Mouse (Mus musculus) heart, embryonic 15.5 days (tissue): Measurements from ENCODE around the gene H2al1c. TPM values are rescaled to one million over a fixed set of nuclear protein-coding genes. Genes with fewer than 3 reads are reported as not detected.
"Not testable (repeated sequence)": the region's sequence is repeated elsewhere in the genome, so short reads cannot be mapped to it uniquely, and the experiment has no call there.

Source experiments
- ATAC-seq: fragments of 200-750 bp; cut with Nextera tagmentation; replicated peaks from 2 replicates; pipeline ENCODE4 v1.8.0; 2017; ENCODE audit warnings: low read depth, moderate TSS enrichment; ENCODE audit not compliant: insufficient number of reproducible peaks, insufficient read depth, low FRiP score
- H3K27ac ChIP-seq: fragments of 300-500 bp; sonication (generic); 2 replicates; pipeline ENCODE4 v1.5.1; 2015; ENCODE audit warnings: mild to moderate bottlenecking, inconsistent platforms
- H3K27me3 ChIP-seq: fragments of 300-500 bp; sonication (generic); 2 replicates; pipeline ENCODE4 v1.6.1; 2015; ENCODE audit warnings: inconsistent platforms
- H3K36me3 ChIP-seq: fragments of 300-500 bp; sonication (generic); 2 replicates; pipeline ENCODE4 v1.6.1; 2015; ENCODE audit warnings: mild to moderate bottlenecking, inconsistent platforms
- H3K4me1 ChIP-seq: fragments of 300-500 bp; sonication (generic); replicated peaks from 2 replicates; pipeline ENCODE4 v1.6.1; 2015; ENCODE audit warnings: inconsistent platforms
- H3K4me2 ChIP-seq: fragments of 300-500 bp; sonication (generic); 2 replicates; pipeline ENCODE4 v1.6.1; 2015; ENCODE audit warnings: inconsistent platforms, mild to moderate bottlenecking, moderate library complexity
- H3K4me3 ChIP-seq: fragments of 300-500 bp; sonication (generic); 2 replicates; pipeline ENCODE4 v1.5.1; 2015; ENCODE audit warnings: mild to moderate bottlenecking, inconsistent platforms
- H3K9ac ChIP-seq: fragments of 300-500 bp; sonication (generic); 2 replicates; pipeline ENCODE4 v1.6.1; 2015; ENCODE audit warnings: mild to moderate bottlenecking, inconsistent platforms
- H3K9me3 ChIP-seq: fragments of 300-500 bp; sonication (generic); replicated peaks from 2 replicates; pipeline ENCODE4 v1.6.1; 2016; ENCODE audit warnings: inconsistent platforms
- WGBS: fragments of 180-500 bp; shearing (Covaris S2); methylation state at CpG from one replicate; pipeline ENCODE4 v1.1.7; 2015; ENCODE audit warnings: mixed read lengths; 5-methylcytosine and 5-hydroxymethylcytosine counted together
- polyA plus RNA-seq: library from polyadenylated mRNA; unstranded; fragments of >200 nt; fragmentation: Nextera tagmentation; extraction: Ambion mirVana; gene quantifications from 2 replicates; pipeline ENCODE4 v1.2.1, GENCODE M21; 2015

Gene H2al1c
- not detected in 2 replicates for polyA plus RNA-seq

DNA sequence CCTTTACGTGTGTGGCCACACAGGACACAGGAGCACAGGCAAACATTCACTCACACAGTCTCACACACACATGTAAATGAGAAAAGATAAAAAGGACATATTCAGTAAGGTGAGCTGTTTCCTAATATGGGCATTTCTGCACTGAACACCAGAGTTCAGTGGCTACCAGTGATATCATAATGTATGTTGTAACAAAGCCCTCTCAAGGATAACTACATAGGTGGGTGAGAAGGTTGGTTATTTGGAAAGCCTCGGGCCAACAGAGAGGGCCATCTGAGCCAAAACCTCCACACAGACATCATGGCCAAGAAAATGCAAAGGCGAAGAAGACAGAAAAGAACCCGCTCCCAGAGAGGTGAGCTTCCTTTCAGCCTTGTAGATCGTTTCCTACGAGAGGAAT lies at the start of gene H2al1c:
Gene H2al1c (plus strand): TSS at position 301 of the 400 bp plus-strand sequence.
- not testable (repeated sequence) for H3K9me3 ChIP-seq, H3K27ac ChIP-seq, H3K4me3 ChIP-seq, H3K4me1 ChIP-seq, H3K36me3 ChIP-seq, H3K9ac ChIP-seq, H3K4me2 ChIP-seq, H3K27me3 ChIP-seq, ATAC-seq
- WGBS, result 100% methylated on average over 1 of the region's 6 CpGs

DNA sequence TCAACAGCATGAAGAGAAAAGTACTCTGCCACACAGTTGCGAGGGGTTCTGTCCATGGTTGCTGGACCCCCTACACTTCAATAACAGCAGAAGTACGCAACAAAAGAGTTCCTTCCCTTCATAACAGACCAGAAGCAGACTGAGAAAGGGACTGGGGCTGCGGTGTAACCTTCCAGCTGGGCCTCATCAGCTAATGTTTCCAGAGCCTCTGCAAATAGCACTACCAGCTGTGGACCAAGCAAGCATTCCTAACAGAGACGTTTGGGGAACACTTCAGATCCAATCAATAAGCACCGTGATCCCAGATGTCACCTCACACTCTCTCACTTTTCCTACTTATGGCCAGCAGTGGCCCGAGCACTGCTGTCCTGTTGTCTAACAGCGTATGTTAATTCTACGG lies 40.5 kb upstream of the H2al1c start:
- H3K27ac ChIP-seq, result no peak overlapping the region
- WGBS, result 62% methylated on average over 8 of the region's 8 CpGs
- no peak overlapping the region for H3K9ac ChIP-seq
- no peak overlapping the region for H3K4me3 ChIP-seq
- no peaks in the 10 kb centered on the region for H3K27me3 ChIP-seq
- H3K36me3 ChIP-seq, result no peaks in the 10 kb centered on the region
- H3K4me2 ChIP-seq, result no peak overlapping the region
- no peaks in the 10 kb centered on the region for H3K4me1 ChIP-seq
- no peak for ATAC-seq
- H3K9me3 ChIP-seq, result no peaks in the 10 kb centered on the region

DNA sequence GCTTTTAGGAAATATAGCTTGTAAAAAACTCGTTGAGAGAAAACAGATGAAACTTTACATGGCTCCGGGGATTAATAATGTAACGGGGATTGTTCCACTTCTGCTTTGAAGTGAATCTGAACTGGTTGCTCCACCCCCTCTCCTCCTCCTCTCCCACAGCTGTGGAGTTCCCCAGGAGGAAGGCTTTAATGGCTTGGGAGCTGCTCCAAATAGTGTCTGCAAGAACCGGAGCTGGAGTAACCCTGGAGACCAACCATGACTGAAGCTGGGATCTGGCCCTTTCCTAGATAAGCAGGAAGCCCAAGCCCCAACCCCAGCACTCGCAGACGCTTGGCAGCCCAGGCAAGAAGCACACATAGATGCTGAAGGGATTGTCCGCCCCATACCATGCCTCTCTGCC lies 37.7 kb upstream of the H2al1c start:
- Histone ChIP-seq H3K36me3 (no peaks in the 10 kb centered on the region), H3K9me3 (no peaks in the 10 kb centered on the region), H3K4me1 (no peaks in the 10 kb centered on the region), H3K27ac (no peak overlapping the region), H3K4me2 (no peak overlapping the region), H3K4me3 (no peak overlapping the region), H3K9ac (no peak overlapping the region), H3K27me3 (peaks cover 5% of the 10 kb centered on the region; the same call in 1 of the 2 replicates)
- ATAC-seq, result no peak
- 48% methylated on average over 7 of the region's 7 CpGs for WGBS

DNA sequence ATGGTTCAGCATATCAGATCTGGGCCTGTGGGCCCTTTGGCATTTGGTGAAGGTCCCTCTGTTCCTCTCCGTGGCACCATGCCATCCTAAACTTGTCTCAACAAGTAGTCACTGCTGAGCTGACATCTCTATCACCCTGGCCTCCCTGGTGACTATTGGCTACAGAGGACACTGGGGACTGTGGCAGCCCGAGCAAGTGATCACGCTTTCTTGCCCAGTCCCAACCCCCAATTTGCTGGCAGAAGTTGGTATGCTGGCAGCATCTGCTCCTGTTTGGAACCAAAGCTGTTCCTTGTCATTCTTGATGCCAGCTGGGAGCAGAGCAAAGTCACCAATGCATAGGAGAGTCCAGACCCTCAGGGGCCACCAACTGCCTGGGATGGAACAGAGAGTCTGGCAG lies 36.4 kb upstream of the H2al1c start:
- H3K4me1 ChIP-seq, result no peaks in the 10 kb centered on the region
- H3K27ac ChIP-seq, result no peak overlapping the region
- no peaks in the 10 kb centered on the region for H3K9me3 ChIP-seq
- 67% methylated on average over 3 of the region's 3 CpGs for WGBS
- no peak overlapping the region for H3K9ac ChIP-seq
- H3K36me3 ChIP-seq, result no peaks in the 10 kb centered on the region
- ATAC-seq, result no peak
- H3K27me3 ChIP-seq, result peaks cover 5% of the 10 kb centered on the region; the same call in 1 of the 2 replicates
- no peak overlapping the region for H3K4me2 ChIP-seq
- no peak overlapping the region for H3K4me3 ChIP-seq

DNA sequence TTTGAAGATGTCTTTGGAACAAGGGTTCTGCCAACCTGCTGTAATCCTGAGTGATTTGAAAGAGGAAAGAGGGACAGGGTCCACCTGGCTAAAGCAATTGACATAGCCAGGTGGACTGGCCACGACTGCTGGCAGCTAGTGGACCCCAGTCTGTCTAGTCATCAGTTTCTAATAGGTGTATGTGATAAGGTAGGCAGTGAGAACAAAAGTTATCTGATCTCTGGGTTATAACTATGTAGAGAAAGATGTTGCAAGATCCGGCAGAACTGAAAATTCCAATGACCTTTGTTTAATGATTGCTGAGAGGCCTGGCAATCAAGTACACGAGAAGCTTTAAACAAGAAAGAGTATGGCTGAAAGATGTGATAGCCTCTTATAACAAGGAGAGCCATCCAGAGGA lies 32.3 kb upstream of the H2al1c start:
- peaks cover 5% of the 10 kb centered on the region for H3K27me3 ChIP-seq
- no peaks in the 10 kb centered on the region for H3K4me1 ChIP-seq
- no peak overlapping the region for H3K9ac ChIP-seq
- WGBS, result 63% methylated on average over 3 of the region's 3 CpGs
- H3K36me3 ChIP-seq, result no peaks in the 10 kb centered on the region
- no peaks in the 10 kb centered on the region for H3K9me3 ChIP-seq
- no peak overlapping the region for H3K4me2 ChIP-seq
- no peak overlapping the region for H3K27ac ChIP-seq
- H3K4me3 ChIP-seq, result no peak overlapping the region
- no peak for ATAC-seq

DNA sequence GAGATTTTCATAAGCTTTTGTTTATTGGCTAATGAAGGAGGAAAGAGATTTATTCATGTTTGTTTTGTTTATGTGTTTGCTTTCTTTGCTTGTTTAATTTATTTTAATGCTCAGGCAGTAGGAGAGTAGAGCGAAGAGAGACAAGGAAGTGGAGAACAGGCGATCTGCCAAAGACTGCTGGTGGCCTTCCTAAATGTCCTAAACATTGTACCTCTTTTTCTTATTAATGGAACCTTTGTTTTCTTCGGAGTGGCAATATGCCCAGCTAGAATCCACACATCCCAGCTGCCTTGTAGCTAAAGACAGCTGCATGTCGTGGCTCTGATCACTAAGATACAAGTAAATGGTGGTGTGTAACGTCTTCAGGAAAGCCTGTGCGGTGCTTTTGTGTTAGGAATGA lies 28.4 kb upstream of the H2al1c start:
- Histone ChIP-seq H3K27me3 (peaks cover 5% of the 10 kb centered on the region), H3K4me2 (no peak overlapping the region), H3K4me3 (no peak overlapping the region), H3K36me3 (no peaks in the 10 kb centered on the region), H3K27ac (no peak overlapping the region), H3K9ac (no peak overlapping the region), H3K9me3 (no peaks in the 10 kb centered on the region), H3K4me1 (no peaks in the 10 kb centered on the region)
- ATAC-seq, result no peak
- WGBS, result 68% methylated on average over 6 of the region's 6 CpGs

DNA sequence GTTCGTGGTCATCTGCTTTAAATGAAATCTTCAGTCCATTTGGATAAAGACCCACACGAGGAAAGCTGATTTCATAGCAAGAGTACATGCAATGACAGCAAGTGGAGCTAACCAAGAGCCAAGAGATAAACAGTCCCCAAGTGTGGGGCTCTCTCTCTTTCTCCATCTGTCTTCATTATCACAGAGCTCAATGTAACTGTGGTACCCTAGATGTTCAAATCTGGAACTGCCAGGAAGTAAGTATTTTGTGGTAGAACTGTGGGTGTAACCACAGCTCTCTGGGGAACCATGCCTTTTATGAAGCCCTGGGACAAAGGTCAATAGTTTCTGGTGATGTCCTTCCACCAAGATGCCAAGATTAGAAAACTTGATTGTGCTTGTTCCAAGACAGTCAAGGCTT lies 24.7 kb upstream of the H2al1c start:
- no peak for ATAC-seq
- Histone ChIP-seq H3K9me3 (no peaks in the 10 kb centered on the region), H3K27me3 (no peaks in the 10 kb centered on the region; the same call in 1 of the 2 replicates), H3K9ac (no peak overlapping the region), H3K4me2 (no peak overlapping the region), H3K4me3 (no peak overlapping the region), H3K36me3 (no peaks in the 10 kb centered on the region), H3K27ac (no peak overlapping the region), H3K4me1 (no peaks in the 10 kb centered on the region)
- WGBS, result 45% methylated on average over 2 of the region's 2 CpGs

DNA sequence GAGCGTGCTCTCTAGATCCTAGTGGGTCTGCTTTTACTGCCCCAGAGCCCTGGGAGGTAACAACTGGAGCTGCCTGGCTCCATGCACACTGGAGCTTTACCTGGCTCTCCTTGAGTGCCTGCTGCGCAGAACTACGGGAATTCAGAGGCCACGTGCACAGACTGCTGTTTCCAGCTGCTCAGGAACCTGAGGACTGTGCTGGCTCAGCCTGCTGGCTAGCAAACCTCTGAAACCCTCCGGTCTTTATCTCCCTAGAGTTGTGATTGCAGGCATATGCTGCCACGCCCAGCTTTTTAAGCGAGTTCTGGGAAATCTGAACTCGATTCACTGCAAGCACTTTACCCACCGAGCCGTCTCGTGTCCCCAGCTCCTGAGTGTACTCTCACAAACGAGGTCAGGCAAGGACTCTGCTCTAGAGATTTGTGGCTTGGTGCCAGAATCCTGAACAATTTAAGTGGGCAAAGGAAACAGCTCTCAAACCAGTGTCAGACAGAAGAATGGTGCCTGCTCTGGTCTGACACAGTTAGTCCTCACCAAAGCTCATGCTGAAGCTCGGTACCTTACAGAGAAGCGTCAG lies 17.1 kb upstream of the H2al1c start:
- no peak for ATAC-seq
- WGBS, result 44% methylated on average over 14 of the region's 14 CpGs

DNA sequence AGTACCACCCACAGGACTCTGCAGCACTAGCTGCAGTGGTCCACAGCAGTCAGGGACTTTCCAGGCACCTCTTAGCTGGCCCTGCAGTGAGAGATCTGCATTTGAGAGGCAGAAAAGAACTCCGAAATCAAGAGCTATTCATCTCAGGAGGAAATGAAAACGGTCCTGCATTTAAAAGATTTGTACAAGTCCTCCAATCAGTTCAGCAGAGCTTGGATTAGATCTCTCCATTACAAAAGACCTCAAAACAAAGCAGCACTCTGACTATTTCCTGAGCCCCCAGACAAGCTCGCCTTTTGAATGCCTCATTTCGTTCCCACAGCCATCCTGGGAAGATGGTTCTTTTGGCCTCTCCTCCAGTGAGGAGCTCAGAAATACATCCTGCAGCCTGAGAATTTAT lies 16.2 kb upstream of the H2al1c start:
- ATAC-seq, result no peak
- Histone ChIP-seq H3K4me3 (no peak overlapping the region), H3K27me3 (peaks cover 5% of the 10 kb centered on the region; the same call in 1 of the 2 replicates), H3K36me3 (no peaks in the 10 kb centered on the region), H3K4me1 (peaks cover 3% of the 10 kb centered on the region; the same call in 1 of the 2 replicates), H3K27ac (no peak overlapping the region), H3K9ac (no peak overlapping the region), H3K9me3 (no peaks in the 10 kb centered on the region), H3K4me2 (no peak overlapping the region)
- WGBS, result 62% methylated on average over 4 of the region's 4 CpGs

More for the DNA sequence above, 17.1 kb upstream of the H2al1c start:
- H3K4me1 ChIP-seq, result peaks cover 3% of the 10 kb centered on the region; the same call in 1 of the 2 replicates
- H3K36me3 ChIP-seq, result no peaks in the 10 kb centered on the region
- no peak overlapping the region for H3K27ac ChIP-seq
- H3K27me3 ChIP-seq, result peaks cover 5% of the 10 kb centered on the region; the same call in 1 of the 2 replicates
- no peaks in the 10 kb centered on the region for H3K9me3 ChIP-seq
- H3K4me2 ChIP-seq, result no peak overlapping the region
- H3K9ac ChIP-seq, result no peak overlapping the region
- H3K4me3 ChIP-seq, result no peak overlapping the region

DNA sequence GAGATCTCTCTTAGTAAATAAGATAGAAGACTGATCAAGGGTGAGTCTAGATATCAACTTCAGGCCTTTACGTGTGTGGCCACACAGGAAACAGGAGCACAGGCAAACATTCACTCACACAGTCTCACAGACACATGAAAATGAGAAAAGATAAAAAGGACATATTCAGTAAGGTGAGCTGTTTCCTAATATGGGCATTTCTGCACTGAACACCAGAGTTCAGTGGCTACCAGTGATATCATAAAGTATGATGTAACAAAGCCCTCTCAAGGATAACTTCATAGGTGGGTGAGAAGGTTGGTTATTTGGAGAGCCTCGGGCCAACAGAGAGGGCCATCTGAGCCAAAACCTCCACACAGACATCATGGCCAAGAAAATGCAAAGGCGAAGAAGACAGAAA lies 6.5 kb upstream of the H2al1c start, which contains the start of gene H2al1a:
Gene H2al1a (plus strand): TSS at position 301 of the 400 bp plus-strand sequence.
- H3K4me3 ChIP-seq, H3K36me3 ChIP-seq, H3K4me2 ChIP-seq, H3K9me3 ChIP-seq, ATAC-seq, H3K27me3 ChIP-seq, H3K27ac ChIP-seq, H3K9ac ChIP-seq, H3K4me1 ChIP-seq: not testable (repeated sequence)
- no CpG with 5 or more reads among the region's 3 CpGs for WGBS

DNA sequence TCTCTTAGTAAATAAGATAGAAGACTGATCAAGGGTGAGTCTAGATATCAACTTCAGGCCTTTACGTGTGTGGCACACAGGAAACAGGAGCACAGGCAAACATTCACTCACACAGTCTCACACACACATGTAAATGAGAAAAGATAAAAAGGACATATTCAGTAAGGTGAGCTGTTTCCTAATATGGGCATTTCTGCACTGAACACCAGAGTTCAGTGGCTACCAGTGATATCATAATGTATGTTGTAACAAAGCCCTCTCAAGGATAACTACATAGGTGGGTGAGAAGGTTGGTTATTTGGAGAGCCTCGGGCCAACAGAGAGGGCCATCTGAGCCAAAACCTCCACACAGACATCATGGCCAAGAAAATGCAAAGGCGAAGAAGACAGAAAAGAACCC lies 3.3 kb upstream of the H2al1c start, which contains the start of gene H2al1b:
Gene H2al1b (plus strand): TSS at position 301 of the 400 bp plus-strand sequence.
- not testable (repeated sequence) for H3K4me3 ChIP-seq

DNA sequence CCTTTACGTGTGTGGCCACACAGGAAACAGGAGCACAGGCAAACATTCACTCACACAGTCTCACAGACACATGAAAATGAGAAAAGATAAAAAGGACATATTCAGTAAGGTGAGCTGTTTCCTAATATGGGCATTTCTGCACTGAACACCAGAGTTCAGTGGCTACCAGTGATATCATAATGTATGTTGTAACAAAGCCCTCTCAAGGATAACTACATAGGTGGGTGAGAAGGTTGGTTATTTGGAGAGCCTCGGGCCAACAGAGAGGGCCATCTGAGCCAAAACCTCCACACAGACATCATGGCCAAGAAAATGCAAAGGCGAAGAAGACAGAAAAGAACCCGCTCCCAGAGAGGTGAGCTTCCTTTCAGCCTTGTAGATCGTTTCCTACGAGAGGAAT lies 3.1 kb downstream of the H2al1c start, which contains the start of gene H2al1d:
Gene H2al1d (plus strand): TSS at position 301 of the 400 bp plus-strand sequence.
- H3K27me3 ChIP-seq, ATAC-seq, H3K4me3 ChIP-seq, H3K27ac ChIP-seq, H3K4me1 ChIP-seq, H3K36me3 ChIP-seq, H3K9me3 ChIP-seq, H3K9ac ChIP-seq, H3K4me2 ChIP-seq: not testable (repeated sequence)
- WGBS, result no CpG with 5 or more reads among the region's 6 CpGs

More for the DNA sequence above, 3.3 kb upstream of the H2al1c start, which contains the start of gene H2al1b:
- H3K9me3 ChIP-seq, H3K27me3 ChIP-seq, H3K27ac ChIP-seq, H3K9ac ChIP-seq, ATAC-seq, H3K4me1 ChIP-seq, H3K36me3 ChIP-seq, H3K4me2 ChIP-seq: not testable (repeated sequence)
- 77% methylated on average over 1 of the region's 3 CpGs for WGBS
